ENCODE assay signal across 7 mouse cellular contexts in the genomic region with DNA sequence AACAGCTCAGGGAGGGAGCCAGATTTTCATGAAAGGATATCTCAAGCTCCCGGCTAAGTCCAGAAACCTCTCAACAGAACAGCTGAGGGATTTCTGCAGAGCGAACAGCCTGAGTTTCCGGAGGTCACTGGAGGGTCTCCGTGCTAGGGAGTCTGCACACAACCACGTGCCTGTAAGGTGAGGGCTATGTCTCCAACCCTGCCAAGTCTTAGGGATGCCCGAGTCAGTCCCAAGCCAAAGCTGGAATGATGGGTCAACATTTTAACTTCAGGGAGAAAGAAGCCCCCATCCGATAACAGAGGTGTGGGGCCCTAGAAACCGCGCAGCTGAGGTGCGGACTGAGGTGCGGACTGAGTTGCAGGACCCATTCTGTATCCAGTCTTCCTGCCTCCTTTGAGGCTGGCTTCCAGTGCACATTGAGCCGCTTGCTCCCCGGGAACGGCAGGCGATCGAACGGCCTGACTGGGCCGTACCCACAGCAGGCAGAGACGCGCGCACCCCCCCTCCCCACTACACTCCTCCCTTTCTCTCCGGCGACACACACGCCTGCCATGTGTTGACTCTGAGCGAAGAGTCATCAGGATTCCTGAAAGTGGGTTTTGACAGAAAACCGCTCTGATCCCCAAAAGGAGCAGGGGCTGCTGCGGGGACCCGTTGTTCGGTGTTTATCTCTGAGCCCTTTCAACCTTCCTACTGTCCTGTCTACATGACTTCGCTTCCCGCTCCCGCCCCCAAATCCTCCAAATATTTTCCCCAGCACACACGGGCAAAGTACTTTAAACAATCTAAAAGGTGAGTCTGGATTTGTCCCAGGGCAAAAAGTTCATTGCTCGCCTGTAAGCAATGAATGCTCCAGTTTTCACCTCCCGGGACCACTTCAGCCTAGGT. TPM values are rescaled to one million over a fixed set of nuclear protein-coding genes. Genes with fewer than 3 reads are reported as not detected.
A peak's percentile ranks its signal among the peaks of the same experiment; 100 is the strongest.
DNase-seq lines count a peak whose midpoint lies in the region; ATAC-seq and TF ChIP-seq lines count a peak whose summit lies in the region.

No protein-coding gene starts in this region.

- ATAC-seq in embryonic facial prominence, embryonic 11.5 days (replicated peaks; ENCODE audit: insufficient number of reproducible peaks, low FRiP score, low TSS enrichment, low read depth): no peak
- no peak for ATAC-seq in limb, embryonic 15.5 days (ENCODE audit: insufficient number of reproducible peaks, low FRiP score, low TSS enrichment, low read depth)
- peak; percentile 19; the same call in 1 of the 2 replicates for ATAC-seq in neural tube, embryonic 12.5 days (ENCODE audit: low FRiP score, low read depth)

- no peaks in the 10 kb centered on the region for H3K4me1 ChIP-seq in spleen, adult 2 months (ENCODE audit: control insufficient read depth, insufficient read depth, insufficient read length)
- no peaks in the 10 kb centered on the region for H3K4me1 ChIP-seq in embryonic facial prominence, embryonic 11.5 days (ENCODE audit: control insufficient read depth, insufficient read depth, low read length)
- no peaks in the 10 kb centered on the region for H3K4me1 ChIP-seq in limb, embryonic 15.5 days
- no peaks in the 10 kb centered on the region; the same call in 1 of the 2 replicates for H3K4me1 ChIP-seq in neural tube, embryonic 12.5 days

- no peaks in the 10 kb centered on the region for H3K36me3 ChIP-seq in spleen, adult 2 months (ENCODE audit: control insufficient read depth, insufficient read depth, low read length)
- no peaks in the 10 kb centered on the region for H3K36me3 ChIP-seq in embryonic facial prominence, embryonic 11.5 days (replicated peaks; ENCODE audit: control insufficient read depth, insufficient read depth, low read depth, low read length)
- H3K36me3 ChIP-seq in limb, embryonic 15.5 days: no peaks in the 10 kb centered on the region
- H3K36me3 ChIP-seq in neural tube, embryonic 12.5 days: no peaks in the 10 kb centered on the region

- no peak overlapping the region for H3K27ac ChIP-seq in spleen, adult 2 months (ENCODE audit: insufficient read depth, low read length)
- H3K27ac ChIP-seq in embryonic facial prominence, embryonic 11.5 days (replicated peaks; ENCODE audit: low read depth, low read length): no peak overlapping the region
- peak overlapping the region; percentile 94; the same call in 1 of the 2 replicates for H3K27ac ChIP-seq in limb, embryonic 15.5 days
- no peak overlapping the region for H3K27ac ChIP-seq in neural tube, embryonic 12.5 days

- H3K9ac ChIP-seq in embryonic facial prominence, embryonic 11.5 days (replicated peaks; ENCODE audit: low read length): peak overlapping the region; percentile 14
- peak overlapping the region; percentile 23; the same call in 1 of the 2 replicates for H3K9ac ChIP-seq in limb, embryonic 15.5 days
- H3K9ac ChIP-seq in neural tube, embryonic 12.5 days: peak overlapping the region; percentile 67; the same call in 1 of the 2 replicates

- DNase-seq in spleen, adult 2 months (ENCODE audit: low read depth in 1 of 2, low spot score in 2 of 2): no peak
- DNase-seq in spleen, adult 12 weeks (ENCODE audit: low spot score): no peak
- peak; percentile 4 for DNase-seq in embryonic facial prominence, embryonic 11.5 days (ENCODE audit: low spot score)
- peak; percentile 19 for DNase-seq in heart, postnatal 4 days
- DNase-seq in right cerebral cortex, postnatal 14 days: no peak

- peak overlapping the region; percentile 57 for H3K4me3 ChIP-seq in spleen, adult 2 months (ENCODE audit: extremely low read depth, insufficient read depth, insufficient read length)
- H3K4me3 ChIP-seq in embryonic facial prominence, embryonic 11.5 days (ENCODE audit: low read depth, low read length): peak overlapping the region; percentile 47
- H3K4me3 ChIP-seq in limb, embryonic 15.5 days: peak overlapping the region; percentile 58
- H3K4me3 ChIP-seq in neural tube, embryonic 12.5 days: peak overlapping the region; percentile 49

- no peaks in the 10 kb centered on the region for H3K9me3 ChIP-seq in embryonic facial prominence, embryonic 11.5 days (replicated peaks; ENCODE audit: control insufficient read depth, low read length)
- no peaks in the 10 kb centered on the region for H3K9me3 ChIP-seq in limb, embryonic 15.5 days
- no peaks in the 10 kb centered on the region for H3K9me3 ChIP-seq in neural tube, embryonic 12.5 days

- no peak for TF ChIP-seq CTCF in spleen, adult 2 months (IDR thresholded peaks at IDR 0.05; ENCODE audit: extremely low read depth, insufficient read depth, insufficient read length, insufficient replicate concordance)

- WGBS in spleen, adult 2 months: 36% methylated on average over 32 of the region's 35 CpGs
- WGBS in embryonic facial prominence, embryonic 11.5 days: 18% methylated on average over 35 of the region's 35 CpGs
- 25% methylated on average over 34 of the region's 35 CpGs for WGBS in limb, embryonic 15.5 days
- 27% methylated on average over 35 of the region's 35 CpGs for WGBS in neural tube, embryonic 12.5 days

- H3K27me3 ChIP-seq in spleen, adult 2 months (ENCODE audit: control insufficient read depth, insufficient read depth, low read length): peaks cover 3% of the 10 kb centered on the region; the same call in 1 of the 2 replicates
- peaks cover 5% of the 10 kb centered on the region for H3K27me3 ChIP-seq in embryonic facial prominence, embryonic 11.5 days (ENCODE audit: control insufficient read depth, insufficient read depth, low read length)
- H3K27me3 ChIP-seq in limb, embryonic 15.5 days: peaks cover 38% of the 10 kb centered on the region
- H3K27me3 ChIP-seq in neural tube, embryonic 12.5 days (replicated peaks): peaks cover 45% of the 10 kb centered on the region

- H3K4me2 ChIP-seq in embryonic facial prominence, embryonic 11.5 days (ENCODE audit: low read depth, low read length): peak overlapping the region; percentile 76
- peak overlapping the region; percentile 67 for H3K4me2 ChIP-seq in limb, embryonic 15.5 days
- H3K4me2 ChIP-seq in neural tube, embryonic 12.5 days (replicated peaks): peak overlapping the region; percentile 73

- no peak for TF ChIP-seq POLR2A in spleen, adult 2 months (IDR thresholded peaks at IDR 0.05; ENCODE audit: low read depth, low read length)

RNA-seq across cellular contexts. Expression of a gene that starts 1.2 kb away (rescaled TPM):
- polyA plus RNA-seq in spleen, adult 2 months (2012; rRNA removed): 3.2 and 4.3 TPM in 2 replicates
- 11.4 and 11.9 TPM in 2 replicates for polyA plus RNA-seq in embryonic facial prominence, embryonic 11.5 days (2014; fragmentation: Nextera tagmentation; extraction: Ambion mirVana)
- total RNA-seq in heart, postnatal 4 days (2021): 10 to 100 TPM; 24.6 to 27.7 TPM
- polyA plus RNA-seq in limb, embryonic 15.5 days (2015; fragmentation: Nextera tagmentation; extraction: Ambion mirVana): 29.9 and 36.4 TPM in 2 replicates
- 13.1 and 14.4 TPM in 2 replicates for polyA plus RNA-seq in neural tube, embryonic 12.5 days (2016; fragmentation: Nextera tagmentation; extraction: Ambion mirVana)

Comparison
In these comparisons a context has a peak if more than half of its experiments do, and no peak if none do; other contexts are left out.
1. DNase-seq: peak in embryonic facial prominence, embryonic 11.5 days (single experiment) and heart, postnatal 4 days (single experiment); none in spleen, adult 2 months (0 of 2), spleen, adult 12 weeks (single experiment) and right cerebral cortex, postnatal 14 days (single experiment).
2. H3K9ac ChIP-seq: peak in every context shown above with its lines; median percentile 67 in neural tube, embryonic 12.5 days; 23 in limb, embryonic 15.5 days; 14 in embryonic facial prominence, embryonic 11.5 days.
3. Peak in every context shown above with its lines, with median percentiles within 50 percentile points of each other: H3K4me3 ChIP-seq and H3K4me2 ChIP-seq.